Mouse (Mus musculus): ENCODE data around the gene Ngrn.

Ngrn gene

DNA sequence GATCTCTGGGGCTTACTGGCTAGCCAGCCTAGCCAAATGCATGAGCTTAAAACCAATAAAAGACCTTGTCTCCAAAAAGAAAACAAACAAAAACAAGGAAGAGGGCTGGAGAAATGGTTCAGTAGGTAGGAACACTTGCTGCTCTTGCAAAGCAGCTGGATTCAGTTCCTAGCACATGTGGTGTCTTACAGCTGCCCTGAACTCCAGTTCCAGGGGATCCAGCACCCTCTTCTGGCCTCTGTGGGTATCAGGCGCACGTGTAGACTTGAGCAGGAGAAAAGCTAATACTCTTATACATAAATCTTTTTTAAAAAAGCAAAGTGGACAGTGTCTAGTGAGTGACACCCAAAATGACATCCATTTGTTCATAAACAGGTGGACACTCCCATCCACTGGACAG is 40.5 kb downstream of the Ngrn start:
- no peak for DNase-seq (ENCODE audit: extremely low read depth, low read depth)

- no peak for DNase-seq (ENCODE audit: extremely low read depth, low read depth)
Measured at GRCm38 (mm10) chr7:80307766-80308165, 46.8 kb downstream of the Ngrn start.

- DNase-seq (ENCODE audit: extremely low read depth, low read depth): no peak
Measured at GRCm38 (mm10) chr7:80310771-80311170, 49.8 kb downstream of the Ngrn start.
